ENCODE assay signal across 8 mouse cellular contexts in genomic region chr9:99217999-99218719, GRCm38 (mm10). TPM values are rescaled to one million over a fixed set of nuclear protein-coding genes. Genes with fewer than 3 reads are reported as not detected.
A peak's percentile ranks its signal among the peaks of the same experiment; 100 is the strongest.
DNase-seq lines count a peak whose midpoint lies in the region; ATAC-seq and TF ChIP-seq lines count a peak whose summit lies in the region.

No protein-coding gene starts in this region.

- no peaks in the 10 kb centered on the region for H3K9me3 ChIP-seq in liver, embryonic 12.5 days (replicated peaks)
- no peaks in the 10 kb centered on the region for H3K9me3 ChIP-seq in stomach, embryonic 16.5 days (replicated peaks; ENCODE audit: control insufficient read depth, low read length)

- no peak overlapping the region for H3K27ac ChIP-seq in gastrocnemius, adult 2 months
- no peak overlapping the region for H3K27ac ChIP-seq in liver, embryonic 12.5 days
- no peak overlapping the region for H3K27ac ChIP-seq in stomach, embryonic 16.5 days (ENCODE audit: low read length)

- WGBS in liver, embryonic 12.5 days (ENCODE audit: insufficient replicate concordance): 27% methylated on average over 6 of the region's 6 CpGs
- WGBS in stomach, embryonic 16.5 days: 14% methylated on average over 5 of the region's 6 CpGs

- no peak overlapping the region for H3K9ac ChIP-seq in liver, embryonic 12.5 days
- H3K9ac ChIP-seq in stomach, embryonic 16.5 days (ENCODE audit: low read length): no peak overlapping the region

- no peak for TF ChIP-seq CTCF in gastrocnemius, adult 2 months (IDR thresholded peaks at IDR 0.05)

- intact Hi-C loops in gastrocnemius, adult 2 months (cut with DNase I): no loop called here

- 0 out of 2 replicates have a peak, but pooled peaks cover 6% of the 10 kb centered on the region for H3K4me1 ChIP-seq in liver, embryonic 12.5 days
- no peaks in the 10 kb centered on the region for H3K4me1 ChIP-seq in stomach, embryonic 16.5 days (ENCODE audit: control insufficient read depth, insufficient read depth, low read length)

- no peaks in the 10 kb centered on the region for H3K27me3 ChIP-seq in liver, embryonic 12.5 days (replicated peaks)
- H3K27me3 ChIP-seq in stomach, embryonic 16.5 days (ENCODE audit: control insufficient read depth, insufficient read depth, low read length): no peaks in the 10 kb centered on the region

- DNase-seq in gastrocnemius, postnatal 10 days: peak; percentile 50
- DNase-seq in gastrocnemius, adult 2 months: no peak
- DNase-seq in urinary bladder, postnatal 25 days (ENCODE audit: low spot score): peak; percentile 3
- DNase-seq in urinary bladder, postnatal 10 days (ENCODE audit: low spot score): no peak
- DNase-seq in left cerebral cortex, adult 18-20 months (ENCODE audit: low spot score in 2 of 2): no peak

- H3K36me3 ChIP-seq in liver, embryonic 12.5 days: no peaks in the 10 kb centered on the region
- H3K36me3 ChIP-seq in stomach, embryonic 16.5 days (ENCODE audit: control insufficient read depth, insufficient read depth, low read length): no peaks in the 10 kb centered on the region

- H3K4me3 ChIP-seq in gastrocnemius, adult 2 months: no peak overlapping the region
- H3K4me3 ChIP-seq in liver, embryonic 12.5 days: no peak overlapping the region
- no peak overlapping the region for H3K4me3 ChIP-seq in stomach, embryonic 16.5 days (replicated peaks; ENCODE audit: low read length)

- no peak overlapping the region for H3K4me2 ChIP-seq in liver, embryonic 12.5 days
- H3K4me2 ChIP-seq in stomach, embryonic 16.5 days (ENCODE audit: low read depth, low read length): no peak overlapping the region

- peak; percentile 100 for ATAC-seq in granulocyte monocyte progenitor cell, adult 5-6 weeks (replicated peaks; ENCODE audit: poor library complexity, severe bottlenecking)
- peak; percentile 73 for ATAC-seq in liver, embryonic 12.5 days
- ATAC-seq in stomach, embryonic 16.5 days (ENCODE audit: insufficient read depth, low FRiP score): 0 out of 2 replicates have a peak, but pooled peaks have one; percentile 47

RNA-seq across cellular contexts. Expression of gene Faiml, which starts 18.9 kb away (rescaled TPM):
- not detected for total RNA-seq in gastrocnemius, postnatal 10 days (2021)
- not detected for total RNA-seq in gastrocnemius, adult 2 months (2021)
- total RNA-seq in granulocyte monocyte progenitor cell, adult 5-6 weeks (2014; fragmentation: Nextera tagmentation): not detected in 2 replicates
- total RNA-seq in granulocyte monocyte progenitor cell, adult 5-6 weeks (2017): not detected in 2 replicates
- not detected in 2 replicates for polyA plus RNA-seq in liver, embryonic 12.5 days (2016; fragmentation: Nextera tagmentation; extraction: Ambion mirVana)
- not detected in 2 replicates for polyA plus RNA-seq in stomach, embryonic 16.5 days (2015; fragmentation: Nextera tagmentation; extraction: Ambion mirVana)
- total RNA-seq in left cerebral cortex, adult 18-20 months (2021): not detected

RNA-seq across cellular contexts. Expression of gene Cep70, which starts 25.0 kb away (rescaled TPM):
- 1 to 10 TPM; 2.0 to 4.8 TPM for total RNA-seq in gastrocnemius, postnatal 10 days (2021)
- total RNA-seq in gastrocnemius, adult 2 months (2021): 1 to 10 TPM; 2.1 TPM
- 27.0 and 29.7 TPM in 2 replicates for total RNA-seq in granulocyte monocyte progenitor cell, adult 5-6 weeks (2014; fragmentation: Nextera tagmentation)
- 22.8 and 50.5 TPM in 2 replicates for total RNA-seq in granulocyte monocyte progenitor cell, adult 5-6 weeks (2017)
- polyA plus RNA-seq in liver, embryonic 12.5 days (2016; fragmentation: Nextera tagmentation; extraction: Ambion mirVana): 41.6 and 41.7 TPM in 2 replicates
- 23.9 and 29.3 TPM in 2 replicates for polyA plus RNA-seq in stomach, embryonic 16.5 days (2015; fragmentation: Nextera tagmentation; extraction: Ambion mirVana)
- total RNA-seq in left cerebral cortex, adult 18-20 months (2021): 10 to 100 TPM; 19.2 to 23.9 TPM

Comparison
In these comparisons a context has a peak if more than half of its experiments do, and no peak if none do; other contexts are left out.
1. DNase-seq: peak in gastrocnemius, postnatal 10 days (single experiment) and urinary bladder, postnatal 25 days (single experiment); none in gastrocnemius, adult 2 months (single experiment), urinary bladder, postnatal 10 days (single experiment) and left cerebral cortex, adult 18-20 months (0 of 2).
2. ATAC-seq: peak in every context shown above with its lines; median percentile 100 in granulocyte monocyte progenitor cell, adult 5-6 weeks; 73 in liver, embryonic 12.5 days; 47 in stomach, embryonic 16.5 days.